Mouse (Mus musculus) ES-E14 (cell line): ENCODE measurements around the gene Blcap. TPM values are rescaled to one million over a fixed set of nuclear protein-coding genes. Genes with fewer than 3 reads are reported as not detected.

Experiments
- DNase-seq: peaks from one replicate; pipeline ENCODE4 v3.0.0-alpha.2; 2013; ENCODE audit warnings: low read depth, low spot score
- H3K27ac ChIP-seq: 2 replicates; pipeline ENCODE4 v1.5.1; 2012; ENCODE audit warnings: low read depth, mild to moderate bottlenecking, low read length, moderate library complexity, mixed read lengths; ENCODE audit not compliant: poor library complexity, insufficient read depth, severe bottlenecking
- H3K36me3 ChIP-seq: 2 replicates; pipeline ENCODE4 v1.6.1; 2012; ENCODE audit warnings: mild to moderate bottlenecking, low read length, moderate library complexity, mixed read lengths; ENCODE audit not compliant: control insufficient read depth, poor library complexity, insufficient read depth, severe bottlenecking
- H3K4me1 ChIP-seq, 2 experiments: fragments of 150-350 bp in 1 of 2; sonication (generic) in 1 of 2; 2 replicates each; pipeline ENCODE4 v1.6.1; 2012; ENCODE audit warnings: low read length in 2 of 2, mild to moderate bottlenecking in 1 of 2, mixed read lengths in 1 of 2; ENCODE audit not compliant: control insufficient read depth in 2 of 2, insufficient read depth in 2 of 2, poor library complexity in 1 of 2
- H3K4me3 ChIP-seq, 2 experiments: fragments of 150-350 bp in 1 of 2; sonication (generic) in 1 of 2; 2 replicates each; pipeline ENCODE4 v1.5.1; 2012; ENCODE audit warnings: low read length in 2 of 2, low read depth in 1 of 2, mild to moderate bottlenecking in 1 of 2, mixed read lengths in 1 of 2; ENCODE audit not compliant: insufficient read depth in 1 of 2, poor library complexity in 1 of 2, severe bottlenecking in 1 of 2
- H3K9ac ChIP-seq: 2 replicates; pipeline ENCODE4 v1.6.1; 2012; ENCODE audit warnings: low read depth, mild to moderate bottlenecking, low read length, mixed read lengths; ENCODE audit not compliant: poor library complexity, insufficient read depth, severe bottlenecking
- H3K9me3 ChIP-seq: fragments of 150-350 bp; sonication (generic); 2 replicates; pipeline ENCODE4 v1.6.1; 2012; ENCODE audit warnings: low read depth, mild to moderate bottlenecking, low read length; ENCODE audit not compliant: control insufficient read depth, insufficient read depth
- CHD2 ChIP-seq: IDR thresholded peaks from 2 replicates; pipeline ENCODE4 v1.6.1; 2014; ENCODE audit warnings: mild to moderate bottlenecking, low read depth, low read length, inconsistent platforms
- HCFC1 ChIP-seq: IDR thresholded peaks from 2 replicates; pipeline ENCODE4 v1.6.1; 2012; ENCODE audit warnings: low read length, inconsistent platforms, borderline replicate concordance; ENCODE audit not compliant: insufficient read depth
- MAFK ChIP-seq: IDR thresholded peaks from 2 replicates; pipeline ENCODE4 v1.6.1; 2014; ENCODE audit warnings: mild to moderate bottlenecking, low read depth, low read length, inconsistent platforms; ENCODE audit not compliant: insufficient read depth
- ZC3H11A ChIP-seq: IDR thresholded peaks from 2 replicates; pipeline ENCODE4 v1.6.1; 2012; ENCODE audit warnings: low read depth, mild to moderate bottlenecking, inconsistent platforms, low read length, borderline replicate concordance
- ZNF384 ChIP-seq: IDR thresholded peaks from 2 replicates; pipeline ENCODE4 v1.6.1; 2012; ENCODE audit warnings: low read depth, low read length, inconsistent platforms
- in situ Hi-C, 2 experiments: fragments of 600-800 bp; cut with MboI; formaldehyde crosslinking; loops; one replicate each; pipeline ENCODE4 v1.15.1; 2025; ENCODE audit warnings: low sequenced_read_pairs in 2 of 2, inconsistent platforms in 1 of 2; ENCODE audit not compliant: unreplicated experiment in 2 of 2
- total RNA-seq: library from RNA; depleted of rRNA; stranded (reverse); fragments of 300-350 nt; gene quantifications from 2 replicates; pipeline ENCODE4 v1.2.3, GENCODE M21; 2012

Gene Blcap
- total RNA-seq, 1 experiment: 42.4 TPM

GRCm38 (mm10) chr2:157534163-157534562 lies 36.9 kb downstream of the Blcap start:
- H3K4me3 ChIP-seq: no peak overlapping the region
- H3K36me3 ChIP-seq: no peaks in the 10 kb centered on the region
- no peaks in the 10 kb centered on the region for H3K4me1 ChIP-seq
- in situ Hi-C loops: no loop called here
- no peaks in the 10 kb centered on the region for H3K9me3 ChIP-seq
- TF ChIP-seq ZNF384 (no peak), CHD2 (no peak)
- H3K9ac ChIP-seq: no peak overlapping the region
- DNase-seq: no peak
- H3K27ac ChIP-seq: no peak overlapping the region

- Histone ChIP-seq H3K36me3 (no peaks in the 10 kb centered on the region), H3K9ac (no peak overlapping the region), H3K27ac (no peak overlapping the region), H3K4me3 (no peak overlapping the region), H3K4me1 (no peaks in the 10 kb centered on the region), H3K9me3 (no peaks in the 10 kb centered on the region)
- TF ChIP-seq MAFK (no peak), ZNF384 (no peak), ZC3H11A (no peak), CHD2 (no peak), HCFC1 (no peak)
- in situ Hi-C loops: no loop called here
- no peak for DNase-seq
These were observed 39.2 kb downstream of the Blcap start for GRCm38 (mm10) chr2:157531681-157532426.

- Histone ChIP-seq H3K9ac (no peak overlapping the region), H3K36me3 (no peaks in the 10 kb centered on the region), H3K27ac (no peak overlapping the region), H3K9me3 (no peaks in the 10 kb centered on the region), H3K4me1 (no peaks in the 10 kb centered on the region), H3K4me3 (no peak overlapping the region)
- in situ Hi-C loops: no loop called here
- TF ChIP-seq CHD2 (no peak), MAFK (no peak), HCFC1 (no peak), ZC3H11A (no peak), ZNF384 (no peak)
- DNase-seq: no peak
These were observed 40.8 kb downstream of the Blcap start for GRCm38 (mm10) chr2:157530056-157530955.

GRCm38 (mm10) chr2:157522556-157522955 lies 48.5 kb downstream of the Blcap start:
- H3K9me3 ChIP-seq: no peaks in the 10 kb centered on the region
- TF ChIP-seq MAFK: no peak
- no peak overlapping the region for H3K4me3 ChIP-seq
- DNase-seq: no peak
- H3K27ac ChIP-seq: no peak overlapping the region
- no peak overlapping the region for H3K9ac ChIP-seq
- no peaks in the 10 kb centered on the region; a peak in 1 of 4 replicates for H3K4me1 ChIP-seq
- H3K36me3 ChIP-seq: no peaks in the 10 kb centered on the region
- in situ Hi-C loops: no loop called here
